Mouse (Mus musculus) left cerebral cortex, postnatal 25 days (tissue): ENCODE data around the gene Qdpr. TPM values are rescaled to one million over a fixed set of nuclear protein-coding genes. Genes with fewer than 3 reads are reported as not detected.
A peak's percentile ranks its signal among the peaks of the same experiment; 100 is the strongest.
"Not testable (repeated sequence)": the region's sequence is repeated elsewhere in the genome, so short reads cannot be mapped to it uniquely, and the experiment has no call there.

ENCODE experiments used
- DNase-seq, 2 experiments: peaks; one replicate each; pipeline ENCODE4 v3.0.0; 2022; ENCODE audit warnings: low spot score in 2 of 2, mixed read lengths in 1 of 2
- intact Hi-C: fragments of 180-260 bp; cut with DNase I; formaldehyde crosslinking; loops from one replicate; pipeline ENCODE4 v1.15.1; 2025
- total RNA-seq, 2 experiments: library from RNA; stranded (reverse); gene quantifications; 2 replicates each; pipeline ENCODE4 v1.2.3; 2021

Gene Qdpr
- total RNA-seq, 2 experiments from 2014 or later = 101 to 104 TPM

DNA sequence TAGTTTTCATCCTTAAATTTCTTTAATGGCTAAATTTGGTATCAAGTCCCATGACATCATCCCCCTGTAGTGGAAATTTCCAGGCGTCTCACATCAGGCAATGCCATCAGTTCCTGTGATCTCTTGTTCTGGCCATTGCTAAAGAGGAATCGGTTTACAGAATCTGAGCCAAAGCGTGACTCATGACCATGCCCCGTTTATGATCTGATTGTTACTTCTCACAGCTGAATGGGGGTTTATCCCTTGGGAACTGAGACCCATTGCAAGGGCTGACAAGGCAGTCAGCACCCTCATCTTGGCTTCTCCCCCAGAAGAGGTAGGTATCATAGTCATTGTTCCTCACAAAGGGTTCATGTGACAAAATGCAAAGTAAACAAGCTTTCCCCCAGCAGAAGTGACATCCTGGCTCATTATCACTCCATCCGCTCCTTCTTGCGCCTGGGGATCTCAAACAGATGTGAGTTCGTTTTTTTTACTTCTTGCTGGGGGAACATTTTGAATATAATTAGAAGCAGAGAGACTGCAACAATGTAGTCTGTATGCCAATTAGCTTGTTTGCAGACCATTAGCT lies 22.9 kb upstream of the Qdpr start:
- intact Hi-C loops = no loop called here
- DNase-seq = peak in 1 of 2 experiments; percentile 45

DNA sequence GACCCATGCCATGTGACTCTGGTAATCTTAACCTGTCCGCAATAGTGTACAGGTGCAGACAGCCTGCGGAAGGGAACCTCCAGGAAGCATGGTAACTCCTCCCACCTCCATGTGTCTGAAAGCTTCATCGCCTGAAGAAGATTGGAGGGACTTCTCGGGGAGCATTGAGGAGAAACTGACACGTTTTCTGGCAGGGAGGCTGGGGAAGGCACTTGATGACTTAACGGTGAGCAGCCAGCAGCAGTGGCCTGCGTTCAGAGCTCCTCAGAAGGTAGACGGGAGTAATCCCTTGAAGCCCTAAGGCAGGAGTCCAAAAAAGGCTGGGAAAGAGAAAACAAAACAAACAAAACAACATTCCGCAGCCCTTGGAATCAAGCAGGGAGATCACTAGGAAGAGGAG lies 4.4 kb upstream of the Qdpr start:
- DNase-seq = no peak
- intact Hi-C loops = no loop called here

DNA sequence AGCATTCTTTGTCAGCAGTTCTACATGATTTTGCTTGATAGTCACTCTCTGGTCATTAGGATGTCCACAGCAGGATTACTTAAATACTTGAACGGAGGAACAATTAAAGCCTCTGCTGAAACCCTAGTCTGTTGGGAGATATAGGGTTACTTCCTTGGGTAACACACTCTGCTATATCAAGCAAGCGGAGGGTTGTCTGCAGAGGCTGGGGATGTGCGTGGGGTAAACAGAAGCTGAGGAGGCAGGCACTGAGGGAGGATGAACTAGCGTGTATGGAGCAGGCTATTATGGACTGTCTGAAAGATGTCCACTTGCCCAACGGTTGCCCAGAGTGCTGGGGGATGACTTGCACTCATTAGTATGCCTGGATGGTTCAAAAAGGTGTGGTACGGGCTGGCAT lies 3.4 kb upstream of the Qdpr start, which contains the start of gene Clrn2:
Gene Clrn2 (plus strand): TSS at position 301 of the 400 bp plus-strand sequence.
- intact Hi-C loops = no loop called here
- DNase-seq = peak in 1 of 2 experiments; percentile 26

DNA sequence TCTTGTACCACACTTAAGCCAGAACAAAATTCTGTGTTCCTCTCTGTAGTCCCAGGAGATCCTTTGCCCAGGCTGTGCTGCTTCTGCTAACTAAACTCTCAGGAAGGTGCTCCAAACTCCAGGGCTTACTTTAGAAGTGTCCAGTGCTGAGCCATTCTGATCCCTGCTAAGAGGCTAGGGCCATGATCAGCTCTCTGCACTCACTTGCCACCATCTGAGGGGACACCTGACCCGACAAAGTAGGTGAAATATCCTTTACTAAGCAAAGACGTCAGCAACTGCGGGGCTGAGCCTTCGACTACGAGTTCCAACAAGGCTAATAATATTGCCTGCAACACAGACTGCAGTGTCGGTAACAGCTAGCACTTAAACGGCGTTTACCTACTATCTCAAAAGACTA lies 830 bp downstream of the Qdpr start:
- DNase-seq = no peak
- intact Hi-C loops = no loop called here

DNA sequence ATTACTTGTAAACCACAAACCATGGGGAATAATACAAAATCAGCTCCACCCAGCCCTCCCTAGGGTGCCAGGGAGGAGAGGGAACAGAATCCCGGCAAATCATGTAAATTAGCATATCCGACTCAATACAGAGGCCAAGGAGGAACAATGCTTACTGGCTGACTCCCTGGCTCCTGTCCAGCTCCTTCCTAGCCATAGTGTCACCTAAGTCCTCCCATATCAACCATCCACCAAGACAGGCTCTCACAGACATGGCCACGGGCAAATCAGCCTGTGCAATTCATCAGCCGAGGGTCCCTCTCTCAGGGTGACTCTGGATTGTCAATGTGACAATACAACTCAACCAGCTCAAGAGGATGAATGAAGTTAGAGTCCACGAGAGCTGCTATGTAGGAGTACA lies 1.4 kb downstream of the Qdpr start:
- intact Hi-C loops = no loop called here
- no peak for DNase-seq

DNA sequence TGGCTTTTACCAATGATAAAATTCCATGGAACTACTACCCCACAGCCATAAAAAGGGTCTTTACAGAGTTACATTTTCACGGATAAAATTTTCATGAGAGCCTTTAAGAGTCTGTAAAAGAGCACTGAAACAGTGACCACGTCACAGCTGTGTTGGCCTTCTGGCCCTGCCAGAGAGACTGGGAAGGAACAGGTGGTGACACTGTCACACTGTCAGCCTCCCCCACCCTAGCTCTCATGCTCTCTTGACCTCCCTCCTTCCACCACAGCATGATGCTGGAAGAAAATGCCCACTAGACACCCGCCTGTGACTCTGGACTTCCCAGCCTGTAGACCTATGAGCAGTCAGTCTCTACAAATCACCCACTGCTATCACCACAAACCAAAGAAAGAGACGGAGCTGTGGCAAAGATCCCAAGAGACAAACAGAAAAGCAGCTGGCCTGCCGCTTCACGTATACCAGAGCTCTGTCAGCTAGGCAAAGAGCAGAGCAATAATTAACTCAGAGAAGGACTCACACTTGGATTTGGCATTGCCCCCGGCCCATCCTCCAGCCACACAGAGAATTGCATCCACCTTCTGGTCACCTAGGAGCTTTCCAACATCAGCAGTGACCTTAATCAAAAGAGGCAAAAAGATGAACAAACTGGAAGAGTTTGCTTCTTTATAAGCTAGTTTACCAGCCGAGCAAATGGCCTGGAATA lies 5.8 kb downstream of the Qdpr start:
- DNase-seq = no peak
- intact Hi-C loops = no loop called here

DNA sequence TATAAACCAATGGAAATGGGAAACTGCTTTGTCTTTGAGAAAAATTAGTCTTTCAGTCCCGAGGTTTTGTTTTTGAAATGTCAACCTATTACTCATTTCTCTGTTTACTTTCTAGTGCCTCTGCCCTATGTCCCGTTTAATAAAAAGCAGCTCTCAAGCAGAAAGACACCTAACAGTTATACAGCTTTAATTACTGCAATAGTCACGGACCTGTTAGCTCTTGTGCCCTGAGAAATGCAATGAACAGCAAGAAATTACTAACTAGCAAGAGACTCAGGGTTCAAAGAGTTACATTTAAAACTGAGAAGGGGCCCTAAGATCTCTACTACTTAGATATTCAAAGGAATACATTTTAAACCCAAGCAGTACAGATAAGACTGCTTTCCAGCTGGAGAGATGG lies 8.3 kb downstream of the Qdpr start:
- intact Hi-C loops = no loop called here
- DNase-seq = no peak

DNA sequence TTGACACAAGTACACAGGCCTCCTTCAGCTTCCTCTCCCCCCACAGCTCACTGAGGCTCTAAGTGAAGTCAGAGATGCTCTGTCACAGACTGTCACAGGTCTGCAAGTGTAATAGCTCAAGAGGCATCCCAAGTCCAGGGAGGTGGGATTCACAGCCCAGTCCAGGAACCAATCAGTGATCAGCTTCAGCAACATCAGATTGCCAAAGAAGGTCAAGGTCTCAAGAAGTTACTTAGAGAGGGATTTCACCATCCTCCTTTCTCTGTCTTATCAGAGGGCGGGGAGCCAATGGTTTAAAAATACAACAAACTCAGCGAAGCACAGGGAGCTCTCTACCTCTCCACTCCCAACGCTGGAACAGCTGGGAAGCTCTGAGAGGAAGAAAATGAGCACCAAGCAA lies 8.9 kb downstream of the Qdpr start:
- DNase-seq = no peak
- intact Hi-C loops = no loop called here

DNA sequence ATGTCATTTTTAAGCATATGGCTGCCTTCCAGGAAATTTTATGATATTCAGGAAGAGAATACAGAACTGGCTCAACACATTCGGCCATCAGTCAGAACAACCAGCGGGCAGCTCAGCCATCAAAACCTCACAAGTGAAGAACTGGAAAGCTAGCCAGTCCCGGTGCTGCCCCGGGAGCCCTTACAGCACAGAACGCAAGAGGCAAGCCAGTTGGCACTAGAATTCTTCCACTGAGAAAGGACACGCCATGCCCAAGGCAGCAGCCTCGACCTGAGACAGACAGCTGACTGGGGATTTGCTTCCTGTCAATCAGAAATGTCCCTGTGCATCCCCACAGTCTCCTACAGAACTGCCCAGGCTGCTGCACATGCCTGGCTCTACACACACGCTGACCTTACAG lies 11.7 kb downstream of the Qdpr start:
- intact Hi-C loops = loop anchor here (10.0 kb wide), 1 partner anchor 1764 kb away; no protein-coding TSS in a partner anchor
- no peak for DNase-seq

DNA sequence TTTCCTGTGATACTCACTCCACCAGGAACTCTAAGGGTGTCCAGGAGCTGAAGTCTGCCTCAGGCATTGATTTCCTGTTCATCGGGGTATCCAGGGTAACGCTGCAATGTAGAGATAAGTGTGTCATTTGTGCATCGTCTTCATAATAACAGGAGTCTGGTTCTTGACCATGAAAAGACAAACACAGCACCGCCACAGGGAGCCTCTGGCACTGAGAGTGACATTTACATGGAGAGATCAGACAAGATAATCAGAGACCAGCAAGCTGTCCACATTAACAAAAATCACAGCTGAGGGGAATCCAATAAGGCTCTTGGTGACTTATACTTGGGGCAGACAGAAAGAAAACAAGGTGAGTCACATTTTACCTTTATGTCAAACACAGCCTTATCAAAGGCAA lies 12.2 kb downstream of the Qdpr start:
- DNase-seq = no peak
- intact Hi-C loops = loop anchor here (10.0 kb wide), 1 partner anchor 1763 kb away; no protein-coding TSS in a partner anchor

DNA sequence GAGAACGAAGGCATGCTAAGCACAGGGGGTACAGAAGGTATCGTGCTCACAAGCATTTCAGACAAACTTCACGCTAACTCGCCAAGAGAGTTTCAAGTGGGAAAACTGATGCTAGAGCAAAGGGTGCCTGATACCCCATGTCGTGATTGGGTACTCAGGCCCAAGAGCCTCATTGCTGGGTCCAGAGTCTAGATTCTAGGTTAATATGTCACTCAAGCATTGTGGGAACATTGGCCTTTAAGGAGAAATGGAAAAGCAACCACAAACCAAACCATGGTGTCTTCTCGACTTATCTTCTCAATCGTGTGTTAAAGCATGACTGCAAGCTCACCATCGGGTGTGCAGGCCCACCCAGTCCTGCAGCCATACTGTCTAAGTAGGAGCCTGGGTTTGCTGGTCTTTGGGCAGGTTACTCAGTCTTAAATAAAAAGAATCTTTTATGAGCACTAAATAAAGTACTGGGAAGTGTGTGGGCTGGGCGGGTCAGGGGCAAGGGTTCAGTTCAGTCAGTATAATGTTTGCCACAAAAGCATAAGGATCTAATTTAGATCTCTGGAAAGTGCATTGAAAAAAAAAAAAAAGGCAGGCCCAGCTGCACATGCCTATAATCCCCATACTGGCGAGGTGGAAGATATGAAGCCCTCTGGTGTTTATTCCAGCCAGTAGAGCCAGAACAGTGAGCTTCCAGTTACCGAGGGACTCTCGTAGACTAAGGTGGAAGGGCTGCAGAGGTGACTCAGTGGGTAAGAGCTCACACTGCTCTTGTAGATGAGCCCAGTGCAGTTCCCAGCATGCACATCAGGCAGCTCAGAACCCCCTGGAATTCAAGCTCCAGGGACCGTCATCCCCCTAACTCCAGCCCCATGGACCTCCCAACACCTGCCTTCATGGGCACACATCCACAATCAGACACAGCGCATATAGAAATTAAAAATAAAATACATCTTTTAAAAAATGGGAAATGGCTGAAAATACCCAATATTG lies 13.8 kb downstream of the Qdpr start:
- intact Hi-C loops = loop anchor here (10.0 kb wide), 1 partner anchor 1761 kb away; no protein-coding TSS in a partner anchor
- no peak for DNase-seq

DNA sequence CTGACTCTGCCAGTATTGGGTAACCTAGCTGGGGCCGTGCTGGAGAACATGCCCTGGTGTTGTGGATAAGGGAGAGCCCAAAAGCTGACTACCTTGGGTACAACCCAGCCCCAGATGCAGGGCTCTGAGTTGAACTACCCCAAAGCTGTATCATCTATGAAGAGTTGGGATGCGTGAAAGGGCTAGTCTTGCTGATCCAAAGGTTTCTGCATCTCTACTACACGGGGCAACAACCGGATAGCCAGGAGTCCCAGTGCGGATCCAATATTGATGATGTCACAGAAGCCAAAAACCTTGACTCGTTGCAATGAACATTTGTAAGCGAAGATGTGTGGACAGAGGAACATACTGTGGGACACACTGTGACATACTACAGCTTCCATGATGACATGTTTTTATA lies 22.1 kb downstream of the Qdpr start:
- intact Hi-C loops = loop anchor here (5.0 kb wide), 1 partner anchor 1126 kb away; no protein-coding TSS in a partner anchor
- no peak for DNase-seq

DNA sequence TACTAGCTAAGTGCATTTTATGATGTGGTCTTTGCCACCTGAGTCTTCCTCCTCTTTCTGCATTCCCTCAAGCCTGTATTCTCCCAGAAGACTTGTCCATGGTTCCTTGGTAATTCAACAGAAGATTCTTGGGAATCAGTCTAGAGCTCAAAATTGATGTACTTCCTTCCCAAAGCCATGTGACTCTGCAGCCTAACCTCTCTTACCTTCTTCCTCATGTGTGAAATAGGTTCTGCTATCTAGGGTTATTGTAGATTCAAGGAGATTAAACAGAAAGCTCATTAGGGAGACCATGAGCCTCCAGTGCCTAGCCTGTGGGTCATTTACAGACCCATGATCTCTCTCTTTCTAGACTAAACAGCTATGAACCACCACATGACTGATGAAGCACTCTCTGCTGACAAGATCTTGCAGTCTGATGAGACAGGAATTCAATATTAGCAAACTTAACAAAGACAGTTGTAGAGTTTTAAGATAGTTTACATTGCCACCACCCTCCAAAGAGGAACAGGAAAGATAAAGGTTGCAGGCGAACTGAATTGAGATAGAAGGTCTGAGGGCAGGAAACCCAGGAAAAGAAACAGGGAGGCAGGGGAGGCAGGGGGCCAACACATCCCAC lies 23.5 kb downstream of the Qdpr start:
- no peak for DNase-seq
- intact Hi-C loops = loop anchor here (5.0 kb wide), 1 partner anchor 1124 kb away; no protein-coding TSS in a partner anchor

DNA sequence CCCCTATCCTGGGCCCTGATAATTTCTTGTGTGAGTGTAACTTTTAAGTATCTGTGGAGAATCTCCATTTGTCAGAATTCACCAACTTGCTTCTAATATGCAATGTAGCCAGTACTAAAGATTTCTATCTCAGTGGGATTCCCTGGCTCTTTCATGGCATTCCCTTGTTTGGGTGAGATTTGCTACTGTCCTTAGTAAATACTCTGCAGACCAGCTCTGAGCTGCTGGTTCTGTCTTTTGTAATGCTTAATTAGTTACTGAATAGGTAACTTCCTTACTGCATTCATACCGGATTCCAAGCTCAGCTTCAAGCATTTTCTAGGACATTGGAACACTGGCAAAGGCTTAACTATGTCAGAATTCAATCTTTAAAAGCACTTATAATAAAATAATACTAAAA lies 24.3 kb downstream of the Qdpr start:
- not testable (repeated sequence) for DNase-seq
- intact Hi-C loops = loop anchor here (5.0 kb wide), 1 partner anchor 1123 kb away; no protein-coding TSS in a partner anchor

DNA sequence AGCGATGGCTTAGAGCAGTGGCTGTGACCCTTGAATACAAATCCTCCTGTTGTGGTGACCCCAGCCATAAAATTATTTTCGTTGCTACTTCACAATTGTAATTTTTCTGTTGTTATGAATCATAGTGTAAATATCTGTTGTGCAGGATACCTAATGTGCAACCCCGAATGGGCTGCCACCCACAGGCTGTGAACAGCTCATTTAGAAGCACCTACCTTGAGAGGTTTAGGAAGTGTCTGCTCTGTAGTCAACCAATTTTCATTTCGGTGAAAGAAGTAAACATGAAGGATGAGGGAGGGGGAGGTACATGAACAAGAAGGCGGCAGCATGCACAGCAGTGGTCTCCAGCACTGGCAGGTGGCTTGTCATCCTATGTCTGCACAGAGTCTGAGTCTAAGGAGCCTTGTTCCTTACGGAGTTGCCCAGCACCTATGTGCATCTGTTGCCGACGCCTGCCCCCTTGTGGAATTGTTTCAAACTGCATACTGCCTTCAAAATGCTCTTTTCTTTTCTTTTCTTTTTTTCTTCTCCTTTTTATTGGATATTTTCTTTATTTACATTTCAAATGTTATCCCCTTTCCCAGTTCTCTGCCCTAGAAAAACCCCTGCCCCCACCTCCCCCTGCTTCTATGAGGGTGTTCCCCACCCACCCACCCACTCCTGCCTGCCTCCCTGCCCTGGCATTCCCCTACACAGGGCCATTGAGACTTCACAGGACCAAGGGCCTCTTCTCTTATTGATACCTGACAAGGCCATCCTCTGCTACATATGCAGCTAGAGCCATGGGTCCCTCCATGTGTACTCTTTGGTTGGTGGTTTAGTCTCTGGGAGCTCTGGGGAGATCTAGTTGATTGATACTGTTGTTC lies 25.8 kb downstream of the Qdpr start:
- intact Hi-C loops = loop anchor here (1.0 kb wide), 1 partner anchor 1140 kb away; no protein-coding TSS in a partner anchor
- DNase-seq = peak; percentile 55 to 71

DNA sequence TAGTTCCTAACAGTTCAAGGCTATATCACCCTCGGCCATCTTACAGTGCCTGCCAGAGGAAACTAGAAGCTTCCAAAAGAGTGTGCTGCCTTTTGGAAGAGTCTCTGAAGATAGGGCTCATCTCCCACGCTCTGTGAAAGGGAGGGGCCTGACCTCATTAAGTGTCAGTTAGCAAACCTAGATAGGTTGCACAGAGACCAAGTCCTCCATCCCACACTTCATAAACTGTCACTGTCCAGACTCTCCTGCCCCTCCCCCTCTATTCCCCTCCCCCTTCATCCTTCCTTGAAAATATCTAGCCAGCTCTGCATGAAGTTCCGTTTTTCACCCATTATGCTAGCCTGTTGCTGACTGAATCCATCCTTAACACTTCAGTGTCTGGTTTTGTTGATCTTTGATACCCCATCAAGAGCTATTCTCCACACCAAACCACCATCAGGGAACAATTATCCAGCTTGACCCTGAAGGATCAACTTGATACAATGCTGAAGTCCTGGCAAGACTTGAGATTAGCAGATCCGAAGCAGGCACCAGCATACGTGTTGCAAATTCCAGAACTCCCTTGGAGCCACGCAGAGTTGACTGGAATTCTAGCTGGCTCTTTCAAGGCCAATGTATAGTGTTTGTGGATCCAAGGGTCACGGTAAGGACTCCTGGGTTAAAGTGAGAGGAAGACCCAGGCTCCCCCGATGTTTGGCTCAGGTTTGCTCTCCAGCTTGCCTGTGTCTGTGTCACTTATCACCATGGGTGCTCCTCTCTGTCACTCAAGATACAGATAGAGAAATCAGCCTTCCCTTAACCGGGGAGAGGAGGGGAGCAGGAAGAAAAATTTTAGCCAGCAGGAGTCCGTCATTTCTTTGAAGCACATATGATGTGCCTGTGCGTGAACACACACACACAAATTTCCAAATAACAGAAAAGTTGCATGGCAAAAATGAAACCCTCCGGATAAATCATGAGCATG lies 27.9 kb downstream of the Qdpr start:
- intact Hi-C loops = no loop called here
- no peak for DNase-seq

DNA sequence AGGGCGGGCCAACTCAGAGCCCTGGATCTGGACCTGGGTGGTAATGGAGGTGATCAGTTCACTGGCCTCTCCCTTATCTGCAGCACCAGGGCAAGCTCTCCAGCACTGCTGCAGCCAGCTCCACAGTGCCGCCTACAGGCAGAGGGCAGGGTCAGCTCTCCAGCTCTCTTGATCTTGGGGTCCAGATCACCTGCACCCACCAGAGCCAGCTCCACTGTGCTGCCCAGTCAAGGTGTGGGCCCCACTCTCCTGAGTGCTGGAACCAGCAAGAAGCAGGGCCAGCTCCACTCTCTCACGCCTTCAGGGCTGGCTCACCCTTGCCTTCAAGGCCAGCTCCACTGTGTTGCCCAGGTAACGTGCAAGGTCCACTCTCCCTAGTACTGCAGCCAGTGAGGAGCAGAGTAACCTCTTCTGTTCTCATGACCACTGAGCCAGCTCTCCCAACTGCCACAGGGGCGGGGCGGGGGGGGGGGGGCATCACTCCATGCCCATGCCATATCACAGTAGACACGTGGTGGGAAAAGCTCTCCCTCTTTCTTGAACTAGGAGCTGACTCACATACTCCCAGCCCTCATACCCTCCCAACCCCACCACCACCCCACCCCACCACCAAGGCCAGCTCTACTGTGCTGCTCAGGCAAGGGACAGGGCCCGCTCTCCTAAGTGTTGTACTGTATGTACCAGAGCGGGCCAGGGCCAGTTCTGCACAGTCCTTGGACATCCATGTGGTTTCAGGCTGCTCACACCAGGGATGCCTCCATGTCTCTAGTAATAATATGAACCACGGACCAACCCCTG lies 30.0 kb downstream of the Qdpr start:
- DNase-seq = no peak
- intact Hi-C loops = no loop called here
